In genomic region chr9:20951966-20952519, GRCm38 (mm10) we compare ENCODE assay signal across 7 mouse cellular contexts. TPM values are rescaled to one million over a fixed set of nuclear protein-coding genes. Genes with fewer than 3 reads are reported as not detected.
DNase-seq lines count a peak whose midpoint lies in the region; ATAC-seq and TF ChIP-seq lines count a peak whose summit lies in the region.

No protein-coding gene starts in this region.

- WGBS in neural tube, embryonic 11.5 days, result under 1% methylated on average over 17 of the region's 17 CpGs
- 1% methylated on average over 16 of the region's 17 CpGs for WGBS in embryonic facial prominence, embryonic 15.5 days
- 0% methylated on average over 17 of the region's 17 CpGs for WGBS in limb, embryonic 12.5 days
- whole genome bisulfite sequencing in stomach, postnatal 0 days, result 0% methylated on average over 16 of the region's 17 CpGs

- H3K36me3 ChIP-seq in neural tube, embryonic 11.5 days (ENCODE audit: control insufficient read depth, insufficient read depth, low read length), result no peaks in the 10 kb centered on the region
- H3K36me3 ChIP-seq in embryonic facial prominence, embryonic 15.5 days, result no peaks in the 10 kb centered on the region
- H3K36me3 ChIP-seq in limb, embryonic 12.5 days, result peaks cover 18% of the 10 kb centered on the region
- no peaks in the 10 kb centered on the region for H3K36me3 ChIP-seq in stomach, postnatal 0 days (ENCODE audit: control insufficient read depth, insufficient read depth, low read length)

- no peak for TF ChIP-seq EP300 in stomach, postnatal 0 days (optimal IDR thresholded peaks at IDR 0.05)

- no peak for DNase-seq in neural tube, embryonic 11.5 days (ENCODE audit: low spot score)
- no peak for DNase-seq in neural tube, embryonic 10.5 days (ENCODE audit: extremely low spot score, low spot score)
- DNase-seq in stomach, postnatal 0 days (ENCODE audit: low spot score), result no peak
- no peak for DNase-seq in frontal cortex, postnatal 36 days (ENCODE audit: low spot score in 2 of 2)
- no peak for DNase-seq in frontal cortex, adult 2 months (ENCODE audit: extremely low spot score in 1 of 2, low spot score in 1 of 2)

- 0 out of 2 replicates have a peak overlapping the region, but pooled peaks have one; percentile 7 for H3K27ac ChIP-seq in neural tube, embryonic 11.5 days (ENCODE audit: low read depth, low read length)
- H3K27ac ChIP-seq in embryonic facial prominence, embryonic 15.5 days (replicated peaks), result peak overlapping the region; percentile 95
- H3K27ac ChIP-seq in limb, embryonic 12.5 days, result peak overlapping the region; percentile 94
- H3K27ac ChIP-seq in stomach, postnatal 0 days (replicated peaks), result peak overlapping the region; percentile 83

- peak overlapping the region; percentile 85 for H3K4me2 ChIP-seq in neural tube, embryonic 11.5 days (ENCODE audit: low read depth)
- peak overlapping the region; percentile 77 for H3K4me2 ChIP-seq in embryonic facial prominence, embryonic 15.5 days (replicated peaks)
- H3K4me2 ChIP-seq in limb, embryonic 12.5 days, result peak overlapping the region; percentile 94
- peak overlapping the region; percentile 90 for H3K4me2 ChIP-seq in stomach, postnatal 0 days (replicated peaks; ENCODE audit: low read depth)

- H3K27me3 ChIP-seq in neural tube, embryonic 11.5 days (ENCODE audit: control insufficient read depth, insufficient read depth, low read length), result no peaks in the 10 kb centered on the region
- no peaks in the 10 kb centered on the region for H3K27me3 ChIP-seq in embryonic facial prominence, embryonic 15.5 days
- H3K27me3 ChIP-seq in limb, embryonic 12.5 days, result no peaks in the 10 kb centered on the region
- H3K27me3 ChIP-seq in stomach, postnatal 0 days (ENCODE audit: control insufficient read depth, insufficient read depth, low read length), result no peaks in the 10 kb centered on the region

- peak overlapping the region; percentile 69 for H3K4me3 ChIP-seq in neural tube, embryonic 11.5 days (ENCODE audit: low read depth, low read length)
- H3K4me3 ChIP-seq in embryonic facial prominence, embryonic 15.5 days (replicated peaks), result peak overlapping the region; percentile 93
- peak overlapping the region; percentile 82 for H3K4me3 ChIP-seq in limb, embryonic 12.5 days (replicated peaks)
- peak overlapping the region; percentile 66 for H3K4me3 ChIP-seq in stomach, postnatal 0 days (ENCODE audit: low read depth, low read length)

- H3K9me3 ChIP-seq in neural tube, embryonic 11.5 days (ENCODE audit: control insufficient read depth, low read length), result no peaks in the 10 kb centered on the region
- no peaks in the 10 kb centered on the region for H3K9me3 ChIP-seq in embryonic facial prominence, embryonic 15.5 days (replicated peaks)
- no peaks in the 10 kb centered on the region for H3K9me3 ChIP-seq in limb, embryonic 12.5 days
- no peaks in the 10 kb centered on the region for H3K9me3 ChIP-seq in stomach, postnatal 0 days (ENCODE audit: control insufficient read depth, low read length)

- peak; percentile 75 for ATAC-seq in neural tube, embryonic 11.5 days (ENCODE audit: insufficient read depth, low FRiP score, low TSS enrichment)
- ATAC-seq in embryonic facial prominence, embryonic 15.5 days (ENCODE audit: insufficient number of reproducible peaks, low FRiP score, low TSS enrichment, low read depth), result peak; percentile 55
- peak; percentile 60 for ATAC-seq in limb, embryonic 12.5 days (ENCODE audit: insufficient number of reproducible peaks, insufficient read depth, low FRiP score, low TSS enrichment, low read depth)
- ATAC-seq in stomach, postnatal 0 days (ENCODE audit: low FRiP score, low TSS enrichment), result no peak; the same call in 1 of the 2 replicates

- TF ChIP-seq CTCF in stomach, postnatal 0 days (IDR thresholded peaks at IDR 0.05; ENCODE audit: low read depth), result no peak

- 0 out of 2 replicates have a peak, but pooled peaks cover 6% of the 10 kb centered on the region for H3K4me1 ChIP-seq in neural tube, embryonic 11.5 days (ENCODE audit: control insufficient read depth, insufficient read depth, low read length)
- H3K4me1 ChIP-seq in embryonic facial prominence, embryonic 15.5 days, result peaks cover 16% of the 10 kb centered on the region
- peaks cover 33% of the 10 kb centered on the region for H3K4me1 ChIP-seq in limb, embryonic 12.5 days (replicated peaks)
- no peaks in the 10 kb centered on the region for H3K4me1 ChIP-seq in stomach, postnatal 0 days (replicated peaks; ENCODE audit: control insufficient read depth, insufficient read depth)

- H3K9ac ChIP-seq in neural tube, embryonic 11.5 days (ENCODE audit: low read length), result peak overlapping the region; percentile 67
- peak overlapping the region; percentile 73 for H3K9ac ChIP-seq in embryonic facial prominence, embryonic 15.5 days
- H3K9ac ChIP-seq in limb, embryonic 12.5 days (replicated peaks), result peak overlapping the region; percentile 88
- H3K9ac ChIP-seq in stomach, postnatal 0 days (ENCODE audit: low read length), result peak overlapping the region; percentile 80

RNA-seq across cellular contexts. Expression of gene Dnmt1, which starts 7.6 kb away (rescaled TPM):
- 70.3 and 72.7 TPM in 2 replicates for polyA plus RNA-seq in neural tube, embryonic 11.5 days (2014; fragmentation: Nextera tagmentation; extraction: Ambion mirVana)
- polyA plus RNA-seq in embryonic facial prominence, embryonic 15.5 days (2015; fragmentation: Nextera tagmentation; extraction: Ambion mirVana), result 77.2 and 78.4 TPM in 2 replicates
- polyA plus RNA-seq in limb, embryonic 12.5 days (2016; fragmentation: Nextera tagmentation; extraction: Ambion mirVana), result 135 and 144 TPM in 2 replicates
- polyA plus RNA-seq in stomach, postnatal 0 days (2015; fragmentation: Nextera tagmentation; extraction: Ambion mirVana), result 17.9 TPM in 2 replicates
- polyA plus RNA-seq in frontal cortex, adult 2 months (2012; rRNA removed), result 40.6 and 41.2 TPM in 2 replicates

RNA-seq across cellular contexts. Expression of gene S1pr2, which starts 24.5 kb away (rescaled TPM):
- polyA plus RNA-seq in neural tube, embryonic 11.5 days (2014; fragmentation: Nextera tagmentation; extraction: Ambion mirVana), result 24.8 and 28.5 TPM in 2 replicates
- 61.8 and 68.5 TPM in 2 replicates for polyA plus RNA-seq in embryonic facial prominence, embryonic 15.5 days (2015; fragmentation: Nextera tagmentation; extraction: Ambion mirVana)
- polyA plus RNA-seq in limb, embryonic 12.5 days (2016; fragmentation: Nextera tagmentation; extraction: Ambion mirVana), result 52.9 and 53.4 TPM in 2 replicates
- 16.3 and 19.4 TPM in 2 replicates for polyA plus RNA-seq in stomach, postnatal 0 days (2015; fragmentation: Nextera tagmentation; extraction: Ambion mirVana)
- polyA plus RNA-seq in frontal cortex, adult 2 months (2012; rRNA removed), result 1.8 TPM in 2 replicates

RNA-seq across cellular contexts. Expression of gene Mrpl4, which starts 50.5 kb away (rescaled TPM):
- 131 and 135 TPM in 2 replicates for polyA plus RNA-seq in neural tube, embryonic 11.5 days (2014; fragmentation: Nextera tagmentation; extraction: Ambion mirVana)
- polyA plus RNA-seq in embryonic facial prominence, embryonic 15.5 days (2015; fragmentation: Nextera tagmentation; extraction: Ambion mirVana), result 122 and 126 TPM in 2 replicates
- polyA plus RNA-seq in limb, embryonic 12.5 days (2016; fragmentation: Nextera tagmentation; extraction: Ambion mirVana), result 134 and 135 TPM in 2 replicates
- polyA plus RNA-seq in stomach, postnatal 0 days (2015; fragmentation: Nextera tagmentation; extraction: Ambion mirVana), result 87.3 and 90.2 TPM in 2 replicates
- 114 and 131 TPM in 2 replicates for polyA plus RNA-seq in frontal cortex, adult 2 months (2012; rRNA removed)

RNA-seq across cellular contexts. Expression of gene Eif3g, which starts 53.6 kb away (rescaled TPM):
- 352 and 373 TPM in 2 replicates for polyA plus RNA-seq in neural tube, embryonic 11.5 days (2014; fragmentation: Nextera tagmentation; extraction: Ambion mirVana)
- polyA plus RNA-seq in embryonic facial prominence, embryonic 15.5 days (2015; fragmentation: Nextera tagmentation; extraction: Ambion mirVana), result 305 and 312 TPM in 2 replicates
- 328 and 335 TPM in 2 replicates for polyA plus RNA-seq in limb, embryonic 12.5 days (2016; fragmentation: Nextera tagmentation; extraction: Ambion mirVana)
- 215 and 221 TPM in 2 replicates for polyA plus RNA-seq in stomach, postnatal 0 days (2015; fragmentation: Nextera tagmentation; extraction: Ambion mirVana)
- 115 and 117 TPM in 2 replicates for polyA plus RNA-seq in frontal cortex, adult 2 months (2012; rRNA removed)

Comparison
In these comparisons a context has a peak if more than half of its experiments do, and no peak if none do; other contexts are left out.
1. H3K27ac ChIP-seq: peak in every context shown above with its lines; median percentile 95 in embryonic facial prominence, embryonic 15.5 days; 94 in limb, embryonic 12.5 days; 83 in stomach, postnatal 0 days; 7 in neural tube, embryonic 11.5 days.